Mouse (Mus musculus) hindbrain, embryonic 13.5 days (tissue): ENCODE results near the gene Rrn3. TPM values are rescaled to one million over a fixed set of nuclear protein-coding genes. Genes with fewer than 3 reads are reported as not detected.
"Not testable (repeated sequence)": the region's sequence is repeated elsewhere in the genome, so short reads cannot be mapped to it uniquely, and the experiment has no call there.

Experiments
- ATAC-seq: fragments of 200-750 bp; cut with Nextera tagmentation; 2 replicates; pipeline ENCODE4 v1.8.0; 2017; ENCODE audit warnings: moderate TSS enrichment; ENCODE audit not compliant: low FRiP score
- H3K27ac ChIP-seq: fragments of 300-500 bp; sonication (generic); 2 replicates; pipeline ENCODE4 v1.5.1; 2015; ENCODE audit warnings: inconsistent platforms, mild to moderate bottlenecking, moderate library complexity
- H3K27me3 ChIP-seq: fragments of 300-500 bp; sonication (generic); 2 replicates; pipeline ENCODE4 v1.6.1; 2015; ENCODE audit warnings: mild to moderate bottlenecking, inconsistent platforms
- H3K36me3 ChIP-seq: fragments of 300-500 bp; sonication (generic); 2 replicates; pipeline ENCODE4 v1.6.1; 2015; ENCODE audit warnings: mild to moderate bottlenecking, inconsistent platforms
- H3K4me1 ChIP-seq: fragments of 300-500 bp; sonication (generic); replicated peaks from 2 replicates; pipeline ENCODE4 v1.6.1; 2015; ENCODE audit warnings: inconsistent platforms
- H3K4me2 ChIP-seq: fragments of 300-500 bp; sonication (generic); 2 replicates; pipeline ENCODE4 v1.6.1; 2015; ENCODE audit warnings: inconsistent platforms, mild to moderate bottlenecking, moderate library complexity
- H3K4me3 ChIP-seq: fragments of 300-500 bp; sonication (generic); 2 replicates; pipeline ENCODE4 v1.5.1; 2015; ENCODE audit warnings: mild to moderate bottlenecking, inconsistent platforms
- H3K9ac ChIP-seq: fragments of 300-500 bp; sonication (generic); 2 replicates; pipeline ENCODE4 v1.6.1; 2015; ENCODE audit warnings: mild to moderate bottlenecking, inconsistent platforms
- H3K9me3 ChIP-seq: fragments of 300-500 bp; sonication (generic); 2 replicates; pipeline ENCODE4 v1.6.1; 2016; ENCODE audit warnings: inconsistent platforms
- WGBS: fragments of 180-500 bp; shearing (Covaris S2); methylation state at CpG from one replicate; pipeline ENCODE4 v1.1.7; 2015; 5-methylcytosine and 5-hydroxymethylcytosine counted together
- polyA plus RNA-seq: library from polyadenylated mRNA; unstranded; fragments of >200 nt; fragmentation: Nextera tagmentation; extraction: Ambion mirVana; gene quantifications from 2 replicates; pipeline ENCODE4 v1.2.1, GENCODE M21; 2015

Rrn3 gene
- polyA plus RNA-seq, 1 experiment from 2014 or later, result 124 TPM

DNA sequence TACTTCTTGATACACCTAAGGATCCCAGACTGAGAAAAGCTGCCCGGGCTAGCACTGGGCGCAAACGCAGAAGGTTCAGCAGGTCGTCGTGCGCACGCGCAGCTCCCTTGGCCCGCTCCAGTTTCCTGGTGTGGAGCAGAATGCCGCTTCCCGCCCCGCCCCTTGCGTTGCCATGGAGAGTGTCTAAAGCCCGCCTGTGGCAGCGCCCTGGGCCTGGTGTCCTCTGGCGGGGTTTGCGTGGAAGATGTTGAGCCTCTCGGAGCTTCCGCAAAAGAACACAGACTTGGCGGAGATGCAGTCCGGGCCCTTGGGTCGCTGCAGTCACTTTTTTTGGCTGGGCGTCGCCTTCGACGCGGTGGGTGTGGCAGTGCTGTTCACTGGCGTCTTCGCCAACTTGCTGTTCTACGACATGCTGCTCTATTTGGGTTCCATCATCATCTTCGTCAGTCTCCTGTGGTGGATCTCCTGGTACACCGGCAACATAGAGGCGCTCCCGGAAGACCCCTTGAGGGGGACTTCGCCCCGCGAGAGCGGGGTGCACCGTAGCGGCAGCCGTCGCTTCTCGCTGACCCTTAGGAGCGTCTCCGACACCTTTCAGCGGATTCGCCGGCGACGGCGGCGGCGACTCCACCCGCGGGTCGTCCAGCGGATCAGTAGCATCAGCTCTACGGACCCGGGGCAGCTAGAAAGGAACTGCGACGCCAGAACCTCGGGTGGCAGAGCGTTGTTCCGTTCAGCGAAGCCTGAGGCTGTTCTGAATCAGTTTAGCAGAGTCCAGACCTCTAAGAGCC is 25.9 kb upstream of the Rrn3 start:
- Histone ChIP-seq H3K4me3 (peak overlapping the region; percentile 67), H3K4me2 (peak overlapping the region; percentile 92), H3K9ac (peak overlapping the region; percentile 77), H3K4me1 (peaks cover 23% of the 10 kb centered on the region), H3K9me3 (no peaks in the 10 kb centered on the region), H3K36me3 (no peaks in the 10 kb centered on the region), H3K27ac (peak overlapping the region; percentile 40), H3K27me3 (no peaks in the 10 kb centered on the region)
- ATAC-seq, result peak; percentile 99
- WGBS, result under 1% methylated on average over 65 of the region's 65 CpGs

DNA sequence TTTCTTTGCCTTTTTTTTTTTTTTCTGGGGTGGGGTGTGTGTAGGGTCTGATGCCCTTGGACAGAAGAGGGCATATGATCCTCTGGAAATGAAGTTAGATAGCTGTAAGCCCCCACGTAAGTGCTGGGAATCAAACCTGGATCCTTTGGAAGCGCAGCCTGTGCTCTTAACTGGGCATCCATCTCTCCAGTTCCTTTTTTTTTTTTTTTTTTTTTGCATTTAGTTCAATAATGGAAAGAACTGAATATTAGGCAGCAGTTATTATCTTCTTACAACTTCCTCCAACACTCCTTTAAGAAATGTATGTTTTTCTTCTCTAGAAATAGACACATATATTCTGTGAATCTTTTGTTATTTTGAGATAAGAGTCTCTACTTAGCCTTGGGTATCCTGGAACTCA is 22.7 kb upstream of the Rrn3 start:
- H3K36me3 ChIP-seq, result no peaks in the 10 kb centered on the region
- H3K4me3 ChIP-seq, result no peak overlapping the region
- no peak overlapping the region for H3K9ac ChIP-seq
- no peaks in the 10 kb centered on the region for H3K9me3 ChIP-seq
- no peaks in the 10 kb centered on the region for H3K27me3 ChIP-seq
- peaks cover 23% of the 10 kb centered on the region for H3K4me1 ChIP-seq
- H3K4me2 ChIP-seq, result no peak overlapping the region
- H3K27ac ChIP-seq, result no peak overlapping the region
- 100% methylated on average over 2 of the region's 2 CpGs for WGBS
- ATAC-seq, result no peak

DNA sequence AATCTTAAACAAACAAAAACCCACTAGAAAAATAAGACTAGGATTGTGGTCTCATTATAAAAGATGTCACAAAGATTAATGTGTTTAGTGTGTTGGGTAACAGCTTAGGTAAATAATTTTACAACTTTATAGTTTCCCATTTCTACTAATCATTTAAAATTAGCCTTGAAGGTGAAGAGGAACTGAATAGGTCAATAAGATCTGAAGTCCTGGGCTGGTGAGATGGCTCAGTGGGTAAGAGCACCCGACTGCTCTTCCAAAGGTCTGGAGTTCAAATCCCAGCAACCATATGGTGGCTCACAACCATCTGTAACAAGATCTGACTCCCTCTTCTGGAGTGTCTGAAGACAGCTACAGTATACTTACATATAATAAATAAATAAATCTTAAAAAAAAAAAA is 17.7 kb upstream of the Rrn3 start:
- H3K4me2 ChIP-seq, H3K27me3 ChIP-seq, H3K36me3 ChIP-seq, H3K4me1 ChIP-seq, ATAC-seq, H3K27ac ChIP-seq, H3K4me3 ChIP-seq, H3K9ac ChIP-seq, H3K9me3 ChIP-seq: not testable (repeated sequence)
- WGBS, result 96% methylated on average over 1 of the region's 1 CpGs

DNA sequence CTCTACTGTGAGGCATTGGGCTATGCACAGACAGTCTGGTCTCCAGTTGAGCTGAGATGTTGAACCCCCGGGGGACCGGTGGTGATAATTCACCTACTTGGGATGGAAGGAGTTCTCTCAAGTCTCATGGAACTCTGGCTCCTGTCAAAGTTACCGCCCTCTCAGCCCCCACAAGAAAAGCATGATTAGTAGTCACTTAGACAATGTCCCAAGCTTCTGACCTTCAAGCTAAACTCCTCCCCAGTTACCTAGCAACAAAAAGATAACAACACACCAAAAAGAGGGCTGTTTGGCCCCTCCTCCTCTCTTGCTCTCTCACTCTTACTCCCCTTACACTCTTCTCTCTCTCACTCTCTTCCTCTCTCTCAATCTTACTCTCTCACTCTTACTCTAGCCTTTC is 16.0 kb upstream of the Rrn3 start:
- no peak overlapping the region for H3K27ac ChIP-seq
- no peaks in the 10 kb centered on the region for H3K9me3 ChIP-seq
- no peak overlapping the region for H3K4me2 ChIP-seq
- no peak overlapping the region for H3K4me3 ChIP-seq
- 70% methylated on average over 3 of the region's 3 CpGs for WGBS
- no peaks in the 10 kb centered on the region for H3K4me1 ChIP-seq
- H3K27me3 ChIP-seq, result no peaks in the 10 kb centered on the region
- H3K36me3 ChIP-seq, result no peaks in the 10 kb centered on the region
- H3K9ac ChIP-seq, result no peak overlapping the region
- ATAC-seq, result no peak

DNA sequence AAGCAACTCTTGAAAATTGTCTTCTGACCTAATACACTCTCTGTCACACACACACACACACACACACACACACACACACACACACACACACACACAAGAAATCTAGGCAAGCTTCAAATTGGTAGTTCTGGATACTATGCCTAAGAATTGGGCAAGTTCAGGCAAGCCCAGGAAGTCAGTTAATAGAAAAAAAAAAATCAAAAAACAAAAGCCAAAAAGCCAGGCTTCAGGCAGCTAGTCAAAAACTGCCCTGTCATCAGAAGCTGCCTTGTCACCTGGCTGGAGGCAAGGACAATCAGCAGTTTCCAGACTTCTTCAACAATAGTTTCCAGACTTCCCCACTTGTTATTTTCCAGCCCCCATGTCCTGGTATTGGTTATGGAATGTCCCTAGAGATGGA is 14.1 kb upstream of the Rrn3 start:
- Histone ChIP-seq H3K27me3 (no peaks in the 10 kb centered on the region), H3K9ac (no peak overlapping the region), H3K4me3 (no peak overlapping the region), H3K4me1 (no peaks in the 10 kb centered on the region), H3K4me2 (no peak overlapping the region), H3K36me3 (no peaks in the 10 kb centered on the region), H3K9me3 (no peaks in the 10 kb centered on the region), H3K27ac (no peak overlapping the region)
- no peak for ATAC-seq

- H3K4me2 ChIP-seq, H3K9me3 ChIP-seq, H3K4me3 ChIP-seq, H3K36me3 ChIP-seq, H3K4me1 ChIP-seq, H3K27ac ChIP-seq, ATAC-seq, H3K27me3 ChIP-seq, H3K9ac ChIP-seq: not testable (repeated sequence)
- 67% methylated on average over 4 of the region's 4 CpGs for WGBS
Measured at GRCm38 (mm10) chr16:13771603-13772002, 8.9 kb upstream of the Rrn3 start.

- not testable (repeated sequence) for H3K4me1 ChIP-seq, H3K4me2 ChIP-seq, H3K4me3 ChIP-seq, H3K9ac ChIP-seq, ATAC-seq, H3K9me3 ChIP-seq, H3K27ac ChIP-seq, H3K36me3 ChIP-seq, H3K27me3 ChIP-seq
- WGBS, result 88% methylated on average over 5 of the region's 5 CpGs
Measured at GRCm38 (mm10) chr16:13772051-13772450, 8.5 kb upstream of the Rrn3 start.

- not testable (repeated sequence) for H3K4me3 ChIP-seq, H3K9ac ChIP-seq, H3K9me3 ChIP-seq, H3K4me1 ChIP-seq, ATAC-seq, H3K36me3 ChIP-seq, H3K4me2 ChIP-seq, H3K27ac ChIP-seq, H3K27me3 ChIP-seq
- WGBS, result 92% methylated on average over 2 of the region's 2 CpGs
Measured at GRCm38 (mm10) chr16:13774011-13774410, 6.5 kb upstream of the Rrn3 start.

GRCm38 (mm10) chr16:13774651-13775050 is 5.9 kb upstream of the Rrn3 start:
- H3K4me2 ChIP-seq, H3K4me3 ChIP-seq, ATAC-seq, H3K27me3 ChIP-seq, H3K27ac ChIP-seq, H3K9ac ChIP-seq, H3K9me3 ChIP-seq, H3K36me3 ChIP-seq, H3K4me1 ChIP-seq: not testable (repeated sequence)
- WGBS, result 91% methylated on average over 3 of the region's 3 CpGs

GRCm38 (mm10) chr16:13781216-13781615 is 708 bp downstream of the Rrn3 start:
- no peaks in the 10 kb centered on the region for H3K9me3 ChIP-seq
- H3K36me3 ChIP-seq, result peaks cover 25% of the 10 kb centered on the region
- no peak overlapping the region for H3K27ac ChIP-seq
- peak; percentile 53; the same call in 1 of the 2 replicates for ATAC-seq
- H3K27me3 ChIP-seq, result no peaks in the 10 kb centered on the region
- peak overlapping the region; percentile 95 for H3K9ac ChIP-seq
- H3K4me3 ChIP-seq, result peak overlapping the region; percentile 92
- peak overlapping the region; percentile 60 for H3K4me2 ChIP-seq
- H3K4me1 ChIP-seq, result peaks cover 27% of the 10 kb centered on the region
- 35% methylated on average over 8 of the region's 8 CpGs for WGBS

DNA sequence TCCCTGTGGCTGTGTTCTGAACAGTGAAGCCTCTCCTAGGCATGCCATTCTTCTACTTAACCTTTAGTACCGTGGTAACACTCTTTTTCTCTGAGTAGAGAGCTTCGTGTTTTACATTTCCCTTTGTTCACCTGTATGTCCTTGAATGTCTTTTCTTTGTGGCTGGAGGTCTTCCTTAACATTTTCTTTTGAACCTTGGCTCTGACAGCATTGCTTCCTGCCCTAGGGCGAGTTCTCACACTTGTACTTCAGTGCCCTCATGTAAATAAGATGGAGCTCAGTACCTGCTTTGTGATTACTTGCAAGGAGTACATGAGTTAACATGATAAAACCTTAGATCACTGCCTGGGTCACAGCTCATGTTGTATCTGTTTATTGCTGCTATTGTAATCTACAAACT is 5.4 kb downstream of the Rrn3 start:
- Histone ChIP-seq H3K4me1 (peaks cover 17% of the 10 kb centered on the region), H3K4me2 (no peak overlapping the region), H3K9me3 (no peaks in the 10 kb centered on the region), H3K27me3 (no peaks in the 10 kb centered on the region), H3K36me3 (peaks cover 68% of the 10 kb centered on the region), H3K27ac (no peak overlapping the region), H3K4me3 (no peak overlapping the region), H3K9ac (no peak overlapping the region)
- no peak for ATAC-seq
- WGBS, result 91% methylated on average over 3 of the region's 3 CpGs

GRCm38 (mm10) chr16:13793441-13793840 is 12.9 kb downstream of the Rrn3 start:
- H3K4me1 ChIP-seq, H3K9ac ChIP-seq, H3K27me3 ChIP-seq, ATAC-seq, H3K4me2 ChIP-seq, H3K9me3 ChIP-seq, H3K27ac ChIP-seq, H3K4me3 ChIP-seq: not testable (repeated sequence)
- WGBS, result 98% methylated on average over 2 of the region's 2 CpGs
- H3K36me3 ChIP-seq, result peaks cover 92% of the 10 kb centered on the region

- H3K9me3 ChIP-seq, result no peaks in the 10 kb centered on the region
- no peaks in the 10 kb centered on the region for H3K27me3 ChIP-seq
- H3K36me3 ChIP-seq, result peaks cover 93% of the 10 kb centered on the region
- 92% methylated on average over 5 of the region's 5 CpGs for WGBS
- no peak overlapping the region for H3K4me3 ChIP-seq
- no peaks in the 10 kb centered on the region for H3K4me1 ChIP-seq
- no peak for ATAC-seq
- no peak overlapping the region for H3K27ac ChIP-seq
- H3K4me2 ChIP-seq, result no peak overlapping the region
- H3K9ac ChIP-seq, result no peak overlapping the region
Measured at GRCm38 (mm10) chr16:13796746-13797175, 16.3 kb downstream of the Rrn3 start.
